Mouse (Mus musculus) liver, embryonic 14.5 days (tissue): Measurements from ENCODE around the gene Wdr75.

Experiments
- CTCF ChIP-seq: IDR thresholded peaks from 2 replicates; pipeline ENCODE4 v1.5.1; 2016; ENCODE audit warnings: antibody characterized with exemption, low read depth, control low read depth
- EP300 ChIP-seq: IDR thresholded peaks from 2 replicates; pipeline ENCODE4 v1.6.1; 2016; ENCODE audit warnings: antibody characterized with exemption, low read depth

DNA sequence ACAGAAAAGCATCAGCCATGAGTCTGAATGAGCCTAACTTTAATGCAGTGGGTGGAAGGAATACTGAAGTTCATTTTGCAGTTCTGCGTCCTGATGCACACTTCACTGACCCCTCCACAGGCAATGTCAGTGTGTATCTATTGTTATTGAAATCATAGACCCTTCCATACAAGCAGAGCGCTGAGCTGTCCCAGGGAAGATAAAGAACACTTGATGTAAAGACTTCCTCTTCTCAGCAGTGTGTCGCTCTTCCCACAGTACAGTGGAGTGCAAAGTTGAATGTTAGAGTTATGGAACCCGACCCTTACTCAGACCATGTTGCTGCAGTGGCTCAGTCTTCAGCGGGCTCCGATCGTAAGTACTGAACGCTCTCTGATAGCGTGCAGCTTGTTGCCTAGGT, 23.6 kb downstream of the Wdr75 start:
- no peak for TF ChIP-seq CTCF
- TF ChIP-seq EP300: no peak
